Mouse (Mus musculus): ENCODE measurements around the gene Polr3g. TPM values are rescaled to one million over a fixed set of nuclear protein-coding genes. Genes with fewer than 3 reads are reported as not detected.

The Polr3g gene
- polyA plus RNA-seq, 1 experiment from 2014 or later: 3.4 TPM

GRCm38 (mm10) chr13:81646348-81646747 lies 64.5 kb downstream of the Polr3g start:
- Histone ChIP-seq H3K9me3 (replicated peaks; ENCODE audit: control insufficient read depth, low read length) (no peaks in the 10 kb centered on the region), H3K27ac (ENCODE audit: low read depth, low read length) (no peak overlapping the region), H3K4me3 (ENCODE audit: low read depth, low read length) (no peak overlapping the region), H3K9ac (ENCODE audit: low read length) (no peak overlapping the region), H3K4me2 (ENCODE audit: low read length) (no peak overlapping the region), H3K27me3 (replicated peaks; ENCODE audit: control insufficient read depth, insufficient read depth, low read length) (no peaks in the 10 kb centered on the region), H3K36me3 (ENCODE audit: control insufficient read depth, insufficient read depth, low read length) (no peaks in the 10 kb centered on the region), H3K4me1 (ENCODE audit: control insufficient read depth, insufficient read depth, low read length) (peaks cover 9% of the 10 kb centered on the region; the same call in 1 of the 2 replicates)
- 86% methylated on average over 6 of the region's 6 CpGs for WGBS
- ATAC-seq (no peak), DNase-seq (ENCODE audit: low spot score) (no peak)

- no peaks in the 10 kb centered on the region for H3K36me3 ChIP-seq (ENCODE audit: control insufficient read depth, insufficient read depth, low read length)
- 89% methylated on average over 11 of the region's 11 CpGs for WGBS
- H3K9me3 ChIP-seq (replicated peaks; ENCODE audit: control insufficient read depth, low read length): no peaks in the 10 kb centered on the region
- no peak for DNase-seq (ENCODE audit: low spot score)
- no peak overlapping the region for H3K4me2 ChIP-seq (ENCODE audit: low read length)
- H3K4me3 ChIP-seq (ENCODE audit: low read depth, low read length): no peak overlapping the region
- ATAC-seq: no peak
- no peak overlapping the region for H3K27ac ChIP-seq (ENCODE audit: low read depth, low read length)
- H3K4me1 ChIP-seq (ENCODE audit: control insufficient read depth, insufficient read depth, low read length): peaks cover 13% of the 10 kb centered on the region; the same call in 1 of the 2 replicates
- H3K27me3 ChIP-seq (replicated peaks; ENCODE audit: control insufficient read depth, insufficient read depth, low read length): no peaks in the 10 kb centered on the region
- H3K9ac ChIP-seq (ENCODE audit: low read length): no peak overlapping the region
These were observed 66.7 kb downstream of the Polr3g start for GRCm38 (mm10) chr13:81644047-81644565.

GRCm38 (mm10) chr13:81642491-81643149 lies 68.2 kb downstream of the Polr3g start:
- no peak overlapping the region for H3K9ac ChIP-seq (ENCODE audit: low read length)
- ATAC-seq (no peak), DNase-seq (ENCODE audit: low spot score) (no peak)
- H3K4me2 ChIP-seq (ENCODE audit: low read length): peak overlapping the region; percentile 18; the same call in 1 of the 2 replicates
- H3K9me3 ChIP-seq (replicated peaks; ENCODE audit: control insufficient read depth, low read length): no peaks in the 10 kb centered on the region
- WGBS: 56% methylated on average over 7 of the region's 7 CpGs
- H3K36me3 ChIP-seq (ENCODE audit: control insufficient read depth, insufficient read depth, low read length): no peaks in the 10 kb centered on the region
- H3K27me3 ChIP-seq (replicated peaks; ENCODE audit: control insufficient read depth, insufficient read depth, low read length): no peaks in the 10 kb centered on the region
- no peak overlapping the region for H3K4me3 ChIP-seq (ENCODE audit: low read depth, low read length)
- H3K27ac ChIP-seq (ENCODE audit: low read depth, low read length): peak overlapping the region; percentile 35; the same call in 1 of the 2 replicates
- peaks cover 13% of the 10 kb centered on the region; the same call in 1 of the 2 replicates for H3K4me1 ChIP-seq (ENCODE audit: control insufficient read depth, insufficient read depth, low read length)

- no peak overlapping the region; the same call in 1 of the 2 replicates for H3K4me3 ChIP-seq (ENCODE audit: low read depth, low read length)
- WGBS: under 1% methylated on average over 8 of the region's 8 CpGs
- peak overlapping the region; percentile 42 for H3K4me2 ChIP-seq (ENCODE audit: low read length)
- H3K9me3 ChIP-seq (replicated peaks; ENCODE audit: control insufficient read depth, low read length): no peaks in the 10 kb centered on the region
- 0 out of 2 replicates have a peak overlapping the region, but pooled peaks have one; percentile 1 for H3K9ac ChIP-seq (ENCODE audit: low read length)
- peaks cover 13% of the 10 kb centered on the region; the same call in 1 of the 2 replicates for H3K4me1 ChIP-seq (ENCODE audit: control insufficient read depth, insufficient read depth, low read length)
- peak overlapping the region; percentile 68 for H3K27ac ChIP-seq (ENCODE audit: low read depth, low read length)
- H3K36me3 ChIP-seq (ENCODE audit: control insufficient read depth, insufficient read depth, low read length): no peaks in the 10 kb centered on the region
- no peaks in the 10 kb centered on the region for H3K27me3 ChIP-seq (replicated peaks; ENCODE audit: control insufficient read depth, insufficient read depth, low read length)
- DNase-seq (ENCODE audit: low spot score): peak; percentile 90
- ATAC-seq: peak; percentile 82
These were observed 69.3 kb downstream of the Polr3g start for GRCm38 (mm10) chr13:81641289-81642045.

- Histone ChIP-seq H3K27me3 (replicated peaks; ENCODE audit: control insufficient read depth, insufficient read depth, low read length) (no peaks in the 10 kb centered on the region), H3K4me3 (ENCODE audit: low read depth, low read length) (no peak overlapping the region), H3K9me3 (replicated peaks; ENCODE audit: control insufficient read depth, low read length) (no peaks in the 10 kb centered on the region), H3K27ac (ENCODE audit: low read depth, low read length) (peak overlapping the region; percentile 68), H3K4me2 (ENCODE audit: low read length) (peak overlapping the region; percentile 42; the same call in 1 of the 2 replicates), H3K4me1 (ENCODE audit: control insufficient read depth, insufficient read depth, low read length) (peaks cover 13% of the 10 kb centered on the region; the same call in 1 of the 2 replicates), H3K9ac (ENCODE audit: low read length) (no peak overlapping the region), H3K36me3 (ENCODE audit: control insufficient read depth, insufficient read depth, low read length) (no peaks in the 10 kb centered on the region)
- 28% methylated on average over 6 of the region's 6 CpGs for WGBS
- peak; percentile 42 for ATAC-seq
- DNase-seq (ENCODE audit: low spot score): peak; percentile 51
These were observed 69.9 kb downstream of the Polr3g start for GRCm38 (mm10) chr13:81640881-81641280.

- ATAC-seq: peak; percentile 60
- H3K9ac ChIP-seq (ENCODE audit: low read length): no peak overlapping the region
- H3K36me3 ChIP-seq (ENCODE audit: control insufficient read depth, insufficient read depth, low read length): no peaks in the 10 kb centered on the region
- DNase-seq (ENCODE audit: low spot score): peak; percentile 65
- H3K27me3 ChIP-seq (replicated peaks; ENCODE audit: control insufficient read depth, insufficient read depth, low read length): no peaks in the 10 kb centered on the region
- no peak overlapping the region for H3K4me2 ChIP-seq (ENCODE audit: low read length)
- no peak overlapping the region for H3K27ac ChIP-seq (ENCODE audit: low read depth, low read length)
- 3% methylated on average over 4 of the region's 4 CpGs for WGBS
- peaks cover 13% of the 10 kb centered on the region; the same call in 1 of the 2 replicates for H3K4me1 ChIP-seq (ENCODE audit: control insufficient read depth, insufficient read depth, low read length)
- H3K9me3 ChIP-seq (replicated peaks; ENCODE audit: control insufficient read depth, low read length): no peaks in the 10 kb centered on the region
- H3K4me3 ChIP-seq (ENCODE audit: low read depth, low read length): no peak overlapping the region
These were observed 71.2 kb downstream of the Polr3g start for GRCm38 (mm10) chr13:81639624-81640023.

GRCm38 (mm10) chr13:81632720-81633415 lies 77.9 kb downstream of the Polr3g start, which contains the start of gene Adgrv1:
Gene Adgrv1, minus strand, starts transcription at chr13:81633154.
- DNase-seq (ENCODE audit: low spot score) (peak; percentile 94), ATAC-seq (peak; percentile 92)
- under 1% methylated on average over 42 of the region's 42 CpGs for WGBS
- H3K4me3 ChIP-seq (ENCODE audit: low read depth, low read length): peak within 1 kb of the TSS; percentile 61
- H3K27ac ChIP-seq (ENCODE audit: low read depth, low read length): peak within 1 kb of the TSS; percentile 70; the same call in 1 of the 2 replicates
- H3K4me1 ChIP-seq (ENCODE audit: control insufficient read depth, insufficient read depth, low read length): peaks cover 23% of the 10 kb centered on the region
- H3K9ac ChIP-seq (ENCODE audit: low read length): peak within 1 kb of the TSS; percentile 75
- no peaks in the 10 kb centered on the region for H3K9me3 ChIP-seq (replicated peaks; ENCODE audit: control insufficient read depth, low read length)
- no peaks in the 10 kb centered on the region for H3K36me3 ChIP-seq (ENCODE audit: control insufficient read depth, insufficient read depth, low read length)
- peak within 1 kb of the TSS; percentile 77 for H3K4me2 ChIP-seq (ENCODE audit: low read length)
- no peaks in the 10 kb centered on the region for H3K27me3 ChIP-seq (replicated peaks; ENCODE audit: control insufficient read depth, insufficient read depth, low read length)

- no peaks in the 10 kb centered on the region for H3K27me3 ChIP-seq (replicated peaks; ENCODE audit: control insufficient read depth, insufficient read depth, low read length)
- WGBS: 6% methylated on average over 5 of the region's 5 CpGs
- H3K4me1 ChIP-seq (ENCODE audit: control insufficient read depth, insufficient read depth, low read length): peaks cover 31% of the 10 kb centered on the region
- H3K4me3 ChIP-seq (ENCODE audit: low read depth, low read length): peak overlapping the region; percentile 13; the same call in 1 of the 2 replicates
- no peak for ATAC-seq
- H3K9ac ChIP-seq (ENCODE audit: low read length): no peak overlapping the region
- peak overlapping the region; percentile 30 for H3K4me2 ChIP-seq (ENCODE audit: low read length)
- no peak for DNase-seq (ENCODE audit: low spot score)
- no peak overlapping the region for H3K27ac ChIP-seq (ENCODE audit: low read depth, low read length)
- H3K36me3 ChIP-seq (ENCODE audit: control insufficient read depth, insufficient read depth, low read length): no peaks in the 10 kb centered on the region
- no peaks in the 10 kb centered on the region for H3K9me3 ChIP-seq (replicated peaks; ENCODE audit: control insufficient read depth, low read length)
These were observed 80.2 kb downstream of the Polr3g start for GRCm38 (mm10) chr13:81630566-81630965.

Data from forebrain, embryonic 14.5 days (tissue).